Mouse (Mus musculus): ENCODE measurements around the gene Cdh22. TPM values are rescaled to one million over a fixed set of nuclear protein-coding genes. Genes with fewer than 3 reads are reported as not detected.

Gene Cdh22
- polyA plus RNA-seq, 1 experiment from 2014 or later: 0.25 TPM

DNA sequence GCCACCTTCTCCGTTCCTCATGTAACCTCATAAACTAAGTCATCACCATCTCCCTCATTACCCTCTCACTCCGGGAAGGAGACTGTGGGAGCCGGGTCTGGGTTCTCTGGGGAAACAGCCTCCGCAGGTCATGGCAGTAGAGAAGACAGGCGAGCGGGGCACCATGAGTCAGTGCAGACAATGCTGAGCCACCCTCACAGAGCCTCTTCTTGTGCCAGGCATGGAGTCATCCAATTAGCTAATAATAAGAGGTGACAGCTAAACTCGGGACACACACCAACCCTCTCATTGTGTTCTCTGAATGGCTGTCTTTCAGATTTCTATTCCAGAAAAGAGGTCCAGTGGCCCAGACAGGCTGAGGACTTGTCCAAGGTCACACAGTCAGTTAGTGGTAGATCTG is 43.2 kb downstream of the Cdh22 start:
- Histone ChIP-seq H3K9ac (ENCODE audit: low read depth, low read length) (no peak overlapping the region), H3K9me3 (ENCODE audit: control insufficient read depth) (no peaks in the 10 kb centered on the region), H3K4me1 (replicated peaks; ENCODE audit: control insufficient read depth, insufficient read depth, low read length) (no peaks in the 10 kb centered on the region), H3K36me3 (ENCODE audit: control insufficient read depth, insufficient read depth) (no peaks in the 10 kb centered on the region), H3K4me2 (replicated peaks; ENCODE audit: low read depth) (no peak overlapping the region), H3K27ac (ENCODE audit: low read depth, low read length) (no peak overlapping the region), H3K4me3 (ENCODE audit: low read depth, low read length) (no peak overlapping the region), H3K27me3 (replicated peaks; ENCODE audit: control insufficient read depth, insufficient read depth, low read length) (peaks cover 9% of the 10 kb centered on the region)
- ATAC-seq: no peak
- WGBS: 76% methylated on average over 7 of the region's 7 CpGs
- no peak for TF ChIP-seq CTCF (IDR thresholded peaks at IDR 0.05; ENCODE audit: low read depth)

DNA sequence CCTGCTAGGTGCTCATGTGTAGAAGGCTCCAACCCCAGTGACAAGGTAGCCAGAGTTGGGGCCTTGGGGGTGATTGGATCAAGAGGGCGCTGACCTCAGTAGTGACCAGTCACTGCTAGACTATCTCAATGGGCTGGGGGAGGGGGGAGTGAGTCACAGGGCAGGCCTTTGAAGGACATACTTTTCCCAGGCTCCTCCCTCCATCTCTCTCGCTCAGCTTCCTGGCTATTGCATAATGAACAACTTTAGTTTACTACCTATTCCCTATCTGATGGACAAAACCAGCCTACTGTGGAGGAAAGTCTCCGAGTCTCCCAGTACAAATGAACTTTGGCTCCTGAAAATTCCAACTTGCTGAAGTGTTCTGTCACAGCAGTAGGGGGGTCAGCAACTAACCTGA is 45.1 kb downstream of the Cdh22 start:
- no peak overlapping the region for H3K4me2 ChIP-seq (replicated peaks; ENCODE audit: low read depth)
- H3K9ac ChIP-seq (ENCODE audit: low read depth, low read length): no peak overlapping the region
- H3K4me3 ChIP-seq (ENCODE audit: low read depth, low read length): no peak overlapping the region
- no peak for TF ChIP-seq CTCF (IDR thresholded peaks at IDR 0.05; ENCODE audit: low read depth)
- H3K9me3 ChIP-seq (ENCODE audit: control insufficient read depth): no peaks in the 10 kb centered on the region
- WGBS: 40% methylated on average over 3 of the region's 3 CpGs
- no peaks in the 10 kb centered on the region for H3K36me3 ChIP-seq (ENCODE audit: control insufficient read depth, insufficient read depth)
- no peaks in the 10 kb centered on the region for H3K4me1 ChIP-seq (replicated peaks; ENCODE audit: control insufficient read depth, insufficient read depth, low read length)
- H3K27me3 ChIP-seq (replicated peaks; ENCODE audit: control insufficient read depth, insufficient read depth, low read length): no peaks in the 10 kb centered on the region
- ATAC-seq: peak; percentile 73
- no peak overlapping the region for H3K27ac ChIP-seq (ENCODE audit: low read depth, low read length)

- no peaks in the 10 kb centered on the region for H3K27me3 ChIP-seq (replicated peaks; ENCODE audit: control insufficient read depth, insufficient read depth, low read length)
- H3K4me1 ChIP-seq (replicated peaks; ENCODE audit: control insufficient read depth, insufficient read depth, low read length): no peaks in the 10 kb centered on the region
- no peaks in the 10 kb centered on the region for H3K9me3 ChIP-seq (ENCODE audit: control insufficient read depth)
- ATAC-seq: no peak
- no peak overlapping the region for H3K4me2 ChIP-seq (replicated peaks; ENCODE audit: low read depth)
- WGBS: 68% methylated on average over 9 of the region's 9 CpGs
- no peak overlapping the region for H3K9ac ChIP-seq (ENCODE audit: low read depth, low read length)
- TF ChIP-seq CTCF (IDR thresholded peaks at IDR 0.05; ENCODE audit: low read depth): no peak
- no peaks in the 10 kb centered on the region for H3K36me3 ChIP-seq (ENCODE audit: control insufficient read depth, insufficient read depth)
- H3K27ac ChIP-seq (ENCODE audit: low read depth, low read length): no peak overlapping the region
- no peak overlapping the region for H3K4me3 ChIP-seq (ENCODE audit: low read depth, low read length)
Measured at GRCm38 (mm10) chr2:165187648-165188380, 46.8 kb downstream of the Cdh22 start.

- H3K27me3 ChIP-seq (replicated peaks; ENCODE audit: control insufficient read depth, insufficient read depth, low read length): peaks cover 28% of the 10 kb centered on the region; the same call in 1 of the 2 replicates
- H3K4me3 ChIP-seq (ENCODE audit: low read depth, low read length): no peak overlapping the region
- 0 out of 2 replicates have a peak, but pooled peaks have one; percentile 18 for ATAC-seq
- H3K27ac ChIP-seq (ENCODE audit: low read depth, low read length): no peak overlapping the region
- no peak overlapping the region for H3K9ac ChIP-seq (ENCODE audit: low read depth, low read length)
- no peaks in the 10 kb centered on the region for H3K9me3 ChIP-seq (ENCODE audit: control insufficient read depth)
- 27% methylated on average over 9 of the region's 9 CpGs for WGBS
- no peak for TF ChIP-seq CTCF (IDR thresholded peaks at IDR 0.05; ENCODE audit: low read depth)
- no peaks in the 10 kb centered on the region for H3K36me3 ChIP-seq (ENCODE audit: control insufficient read depth, insufficient read depth)
- no peak overlapping the region for H3K4me2 ChIP-seq (replicated peaks; ENCODE audit: low read depth)
- no peaks in the 10 kb centered on the region for H3K4me1 ChIP-seq (replicated peaks; ENCODE audit: control insufficient read depth, insufficient read depth, low read length)
Measured at GRCm38 (mm10) chr2:165184015-165184633, 50.5 kb downstream of the Cdh22 start.

DNA sequence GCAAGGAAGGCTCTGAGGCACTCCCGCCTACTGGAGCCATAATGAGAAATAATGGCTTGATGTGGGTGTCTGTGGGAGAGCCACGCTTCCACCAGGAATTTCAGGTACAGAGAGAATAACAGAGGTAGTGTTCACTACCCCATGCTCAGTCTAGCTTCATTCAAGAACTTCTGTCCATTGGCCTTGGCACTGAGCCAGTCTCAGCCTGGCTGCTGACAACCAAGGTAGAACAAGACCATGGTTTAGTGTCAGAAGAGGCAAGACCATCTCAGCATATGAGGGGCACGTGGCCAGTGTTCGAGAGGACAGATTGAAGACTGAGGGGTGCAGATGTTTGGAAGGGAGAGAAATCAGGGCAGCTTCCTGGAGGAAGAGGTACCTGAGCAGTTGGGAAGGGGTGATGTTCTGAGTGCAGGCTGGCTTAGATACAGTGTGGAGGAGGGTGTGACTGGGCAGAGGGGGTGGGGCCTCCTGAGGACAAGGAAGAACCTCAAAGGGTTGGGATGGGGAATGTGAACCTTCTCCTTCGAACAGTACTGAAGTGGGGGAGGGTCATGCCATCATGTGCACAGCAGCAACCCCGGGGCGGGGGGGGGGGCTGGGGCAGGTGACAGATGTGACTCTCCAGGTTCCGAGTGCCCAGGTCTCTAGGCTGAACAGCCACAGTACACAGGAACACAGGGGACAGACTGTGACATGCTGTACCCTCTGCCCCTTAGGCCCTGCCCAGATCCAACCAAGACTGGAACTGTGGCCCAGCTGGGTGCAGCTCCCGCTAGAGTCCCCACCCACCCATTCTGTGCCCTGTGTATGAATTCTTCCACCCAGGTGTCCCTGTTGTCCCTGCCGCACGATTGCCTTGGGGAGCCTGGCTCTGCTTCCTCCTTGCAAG is 52.3 kb downstream of the Cdh22 start:
- H3K9me3 ChIP-seq (ENCODE audit: control insufficient read depth): no peaks in the 10 kb centered on the region
- WGBS: 51% methylated on average over 11 of the region's 11 CpGs
- H3K36me3 ChIP-seq (ENCODE audit: control insufficient read depth, insufficient read depth): no peaks in the 10 kb centered on the region
- no peak overlapping the region for H3K4me3 ChIP-seq (ENCODE audit: low read depth, low read length)
- H3K27ac ChIP-seq (ENCODE audit: low read depth, low read length): no peak overlapping the region
- TF ChIP-seq CTCF (IDR thresholded peaks at IDR 0.05; ENCODE audit: low read depth): no peak
- 0 out of 2 replicates have a peak, but pooled peaks have one; percentile 35 for ATAC-seq
- peaks cover 34% of the 10 kb centered on the region; the same call in 1 of the 2 replicates for H3K27me3 ChIP-seq (replicated peaks; ENCODE audit: control insufficient read depth, insufficient read depth, low read length)
- no peak overlapping the region for H3K4me2 ChIP-seq (replicated peaks; ENCODE audit: low read depth)
- no peak overlapping the region for H3K9ac ChIP-seq (ENCODE audit: low read depth, low read length)
- H3K4me1 ChIP-seq (replicated peaks; ENCODE audit: control insufficient read depth, insufficient read depth, low read length): no peaks in the 10 kb centered on the region

DNA sequence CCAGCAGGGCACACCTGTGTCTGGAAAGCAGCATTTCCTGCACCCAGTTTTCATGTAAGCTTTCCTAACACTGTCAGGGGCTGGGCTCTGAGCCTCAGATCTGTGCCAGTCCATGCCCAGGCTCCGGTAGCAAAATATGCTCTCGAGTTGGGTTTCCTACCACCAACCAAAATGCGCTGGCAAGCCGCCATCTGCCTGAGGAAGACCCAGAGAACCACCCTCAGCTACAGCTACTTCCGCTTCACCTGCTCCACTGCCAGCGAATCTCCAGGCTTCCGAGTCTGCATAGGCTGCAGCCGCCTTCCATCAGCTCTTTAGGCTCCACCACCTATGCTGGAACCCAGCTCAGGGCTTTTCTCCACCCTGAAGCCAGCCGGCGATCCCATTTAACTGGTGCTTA is 55.4 kb downstream of the Cdh22 start:
- Histone ChIP-seq H3K4me1 (replicated peaks; ENCODE audit: control insufficient read depth, insufficient read depth, low read length) (no peaks in the 10 kb centered on the region), H3K27me3 (replicated peaks; ENCODE audit: control insufficient read depth, insufficient read depth, low read length) (peaks cover 47% of the 10 kb centered on the region; the same call in 1 of the 2 replicates), H3K36me3 (ENCODE audit: control insufficient read depth, insufficient read depth) (no peaks in the 10 kb centered on the region), H3K4me2 (replicated peaks; ENCODE audit: low read depth) (no peak overlapping the region), H3K4me3 (ENCODE audit: low read depth, low read length) (no peak overlapping the region), H3K9me3 (ENCODE audit: control insufficient read depth) (no peaks in the 10 kb centered on the region), H3K9ac (ENCODE audit: low read depth, low read length) (no peak overlapping the region), H3K27ac (ENCODE audit: low read depth, low read length) (no peak overlapping the region)
- WGBS: 47% methylated on average over 10 of the region's 10 CpGs
- no peak for ATAC-seq
- no peak for TF ChIP-seq CTCF (IDR thresholded peaks at IDR 0.05; ENCODE audit: low read depth)

Measured in intestine, postnatal 0 days (tissue).